Mouse (Mus musculus) forebrain, postnatal 0 days (tissue): ENCODE measurements around the gene Ubqln3. TPM values are rescaled to one million over a fixed set of nuclear protein-coding genes. Genes with fewer than 3 reads are reported as not detected.

Source experiments
- ATAC-seq: fragments of 200-750 bp; cut with Nextera tagmentation; 2 replicates; pipeline ENCODE4 v1.8.0; 2017; ENCODE audit warnings: mild to moderate bottlenecking, moderate library complexity
- DNase-seq: peaks from one replicate; pipeline ENCODE4 v3.0.0-alpha.2; 2015
- H3K27ac ChIP-seq: fragments of 300-500 bp; sonication (generic); 2 replicates; pipeline ENCODE4 v1.5.1; 2014; ENCODE audit warnings: low read depth, mild to moderate bottlenecking, antibody characterized with exemption, low read length, moderate library complexity, mixed read lengths
- H3K27me3 ChIP-seq: fragments of 300-500 bp; sonication (generic); 2 replicates; pipeline ENCODE4 v1.6.1; 2014; ENCODE audit warnings: mild to moderate bottlenecking, low read length, mixed read lengths; ENCODE audit not compliant: insufficient read depth
- H3K36me3 ChIP-seq: fragments of 300-500 bp; sonication (generic); 2 replicates; pipeline ENCODE4 v1.6.1; 2014; ENCODE audit warnings: mild to moderate bottlenecking, moderate library complexity; ENCODE audit not compliant: insufficient read depth
- H3K4me1 ChIP-seq: fragments of 300-500 bp; sonication (generic); 2 replicates; pipeline ENCODE4 v1.6.1; 2014; ENCODE audit warnings: antibody characterized with exemption; ENCODE audit not compliant: insufficient read depth
- H3K4me2 ChIP-seq: fragments of 300-500 bp; sonication (generic); 2 replicates; pipeline ENCODE4 v1.6.1; 2014; ENCODE audit warnings: low read depth, mild to moderate bottlenecking, moderate library complexity
- H3K4me3 ChIP-seq: fragments of 300-500 bp; sonication (generic); 2 replicates; pipeline ENCODE4 v1.5.1; 2014; ENCODE audit warnings: low read depth, low read length, mixed read lengths
- H3K9ac ChIP-seq: fragments of 300-500 bp; sonication (generic); 2 replicates; pipeline ENCODE4 v1.6.1; 2014; ENCODE audit warnings: mild to moderate bottlenecking
- H3K9me3 ChIP-seq: fragments of 300-500 bp; sonication (generic); 2 replicates; pipeline ENCODE4 v1.6.1; 2016; ENCODE audit warnings: low read length
- CTCF ChIP-seq: sonication (generic); IDR thresholded peaks from 2 replicates; pipeline ENCODE4 v1.5.1; 2016; ENCODE audit warnings: antibody characterized with exemption, control low read depth, low read depth
- WGBS: fragments of 180-500 bp; shearing (Covaris S2); extraction: QIAGEN DNeasy Blood & Tissue Kit; methylation state at CpG from one replicate; pipeline ENCODE4 v1.1.7; 2014; 5-methylcytosine and 5-hydroxymethylcytosine counted together
- polyA plus RNA-seq: library from polyadenylated mRNA; unstranded; fragments of >200 nt; fragmentation: Nextera tagmentation; extraction: Ambion mirVana; gene quantifications from 2 replicates; pipeline ENCODE4 v1.2.1, GENCODE M21; 2015
- total RNA-seq: library from RNA; depleted of rRNA; stranded (reverse); fragments of >200 nt; gene quantifications from 2 replicates; pipeline ENCODE4 v1.2.3, GENCODE M21; 2014; rRNA removed

Ubqln3 gene
- total and polyA plus RNA-seq, 2 experiments from 2014 or later: not detected

DNA sequence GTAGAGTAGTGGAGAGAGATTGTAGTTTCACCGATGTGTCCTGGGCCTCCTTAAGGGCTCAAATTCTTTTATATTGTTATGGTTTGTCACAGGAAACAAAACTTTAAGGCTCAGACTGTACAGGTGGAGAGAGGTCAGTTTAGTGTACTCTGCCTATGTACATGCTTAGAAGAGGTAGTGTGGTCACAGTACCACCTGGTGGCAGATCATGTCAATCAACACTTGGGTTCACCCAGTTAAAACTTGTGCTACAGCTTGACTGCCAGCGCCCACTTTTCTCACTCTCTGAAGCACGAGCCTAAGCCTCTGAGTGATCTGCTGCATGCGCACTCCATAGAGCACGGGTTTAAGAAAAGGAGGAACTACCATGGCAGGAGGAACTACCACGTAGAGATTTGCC, 24.0 kb upstream of the Ubqln3 start:
- Histone ChIP-seq H3K4me3 (no peak overlapping the region), H3K9ac (no peak overlapping the region), H3K27ac (no peak overlapping the region), H3K36me3 (no peaks in the 10 kb centered on the region), H3K4me2 (no peak overlapping the region), H3K4me1 (no peaks in the 10 kb centered on the region), H3K27me3 (no peaks in the 10 kb centered on the region), H3K9me3 (no peaks in the 10 kb centered on the region)
- no peak for TF ChIP-seq CTCF
- DNase-seq: no peak
- no peak for ATAC-seq
- 91% methylated on average over 6 of the region's 6 CpGs for WGBS

DNA sequence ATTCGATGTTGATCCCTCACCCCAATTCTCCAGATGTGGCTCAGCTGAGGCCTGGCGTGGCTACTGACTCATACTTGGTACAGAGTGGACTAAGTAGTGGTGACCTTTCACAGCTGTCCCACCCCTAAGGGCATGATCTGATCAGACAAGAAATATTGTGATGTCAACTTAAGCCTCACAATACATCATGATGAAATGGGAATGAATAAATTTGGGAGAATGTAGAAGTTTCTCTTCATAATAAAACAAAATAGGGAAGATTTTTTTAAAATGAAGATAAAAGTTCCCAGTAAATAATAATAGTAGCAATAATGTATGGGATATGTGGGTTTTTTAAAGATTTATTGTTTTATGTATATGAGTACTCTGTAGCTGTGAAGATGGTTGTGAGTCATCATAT, 7.4 kb upstream of the Ubqln3 start, which contains the start of gene Ubqlnl:
Ubqlnl (minus strand) TSS at position 101 of the 400 bp plus-strand sequence.
- H3K9ac ChIP-seq: no peak within 1 kb of the TSS
- ATAC-seq (no peak), DNase-seq (no peak)
- H3K4me2 ChIP-seq: no peak within 1 kb of the TSS
- WGBS: 94% methylated on average over 2 of the region's 2 CpGs
- H3K36me3 ChIP-seq: no peaks in the 10 kb centered on the region
- no peaks in the 10 kb centered on the region for H3K4me1 ChIP-seq
- H3K4me3 ChIP-seq: no peak within 1 kb of the TSS
- H3K27ac ChIP-seq: no peak within 1 kb of the TSS
- H3K27me3 ChIP-seq: no peaks in the 10 kb centered on the region
- no peak for TF ChIP-seq CTCF
- H3K9me3 ChIP-seq: no peaks in the 10 kb centered on the region

DNA sequence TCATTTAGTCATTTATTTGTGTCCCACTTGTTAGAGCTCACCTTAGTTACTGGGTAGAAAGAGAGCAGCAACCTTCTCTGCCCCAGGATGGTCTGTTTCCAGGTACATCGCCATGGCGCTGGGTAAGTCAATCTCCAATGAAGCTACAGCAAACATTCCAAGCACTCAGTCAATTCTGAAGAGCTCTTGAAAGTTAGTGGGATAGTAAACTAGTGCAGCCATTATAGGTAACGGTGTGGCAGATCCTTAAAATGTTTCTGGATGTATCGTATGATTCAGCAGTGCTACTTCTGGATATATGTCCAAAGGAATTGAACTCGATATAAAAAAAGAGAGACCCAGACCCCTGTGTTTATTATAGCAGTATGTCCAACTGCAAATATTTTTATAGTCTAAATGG, 5.8 kb downstream of the Ubqln3 start, which contains the start of gene Olfr643:
Olfr643 (minus strand) TSS at position 101 of the 400 bp plus-strand sequence.
- no peak within 1 kb of the TSS for H3K27ac ChIP-seq
- no peaks in the 10 kb centered on the region for H3K9me3 ChIP-seq
- no peak within 1 kb of the TSS for H3K9ac ChIP-seq
- no peak within 1 kb of the TSS for H3K4me3 ChIP-seq
- WGBS: 90% methylated on average over 5 of the region's 5 CpGs
- H3K27me3 ChIP-seq: no peaks in the 10 kb centered on the region
- no peaks in the 10 kb centered on the region for H3K36me3 ChIP-seq
- no peak within 1 kb of the TSS for H3K4me2 ChIP-seq
- DNase-seq (no peak), ATAC-seq (no peak)
- TF ChIP-seq CTCF: no peak
- H3K4me1 ChIP-seq: no peaks in the 10 kb centered on the region

GRCm38 (mm10) chr7:104129726-104130125, 13.4 kb downstream of the Ubqln3 start, which contains the start of gene Ubqln5:
TSS of gene Ubqln5 (minus strand) at chr7:104129826.
- no peak for DNase-seq
- Histone ChIP-seq H3K36me3 (no peaks in the 10 kb centered on the region), H3K4me3 (no peak within 1 kb of the TSS)

DNA sequence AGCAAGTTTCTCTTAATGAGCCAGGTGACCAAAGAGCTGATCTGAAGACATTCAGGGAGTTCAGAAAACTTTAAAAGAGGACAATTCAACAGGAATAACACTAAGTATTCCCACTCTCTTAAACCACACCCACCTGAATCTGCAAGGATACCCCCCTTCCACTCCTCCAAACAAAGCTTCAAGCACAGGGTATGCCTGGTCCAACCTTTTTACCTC, 38.4 kb downstream of the Ubqln3 start, which contains the start of gene Olfr646:
Olfr646 (plus strand) TSS at position 117 of the 216 bp plus-strand sequence.
- no peak for TF ChIP-seq CTCF
- Histone ChIP-seq H3K4me1 (no peaks in the 10 kb centered on the region), H3K36me3 (no peaks in the 10 kb centered on the region), H3K27ac (no peak within 1 kb of the TSS), H3K9ac (no peak within 1 kb of the TSS), H3K27me3 (no peaks in the 10 kb centered on the region), H3K4me2 (no peak within 1 kb of the TSS), H3K4me3 (no peak within 1 kb of the TSS), H3K9me3 (no peaks in the 10 kb centered on the region)
- no peak for DNase-seq
- ATAC-seq: no peak

More at GRCm38 (mm10) chr7:104129726-104130125, 13.4 kb downstream of the Ubqln3 start, which contains the start of gene Ubqln5:
- no peaks in the 10 kb centered on the region for H3K4me1 ChIP-seq
- H3K9me3 ChIP-seq: no peaks in the 10 kb centered on the region
- WGBS: 96% methylated on average over 5 of the region's 5 CpGs
- no peak for TF ChIP-seq CTCF
- no peak for ATAC-seq
- H3K9ac ChIP-seq: no peak within 1 kb of the TSS
- no peak within 1 kb of the TSS for H3K4me2 ChIP-seq
- no peaks in the 10 kb centered on the region for H3K27me3 ChIP-seq
- H3K27ac ChIP-seq: no peak within 1 kb of the TSS

DNA sequence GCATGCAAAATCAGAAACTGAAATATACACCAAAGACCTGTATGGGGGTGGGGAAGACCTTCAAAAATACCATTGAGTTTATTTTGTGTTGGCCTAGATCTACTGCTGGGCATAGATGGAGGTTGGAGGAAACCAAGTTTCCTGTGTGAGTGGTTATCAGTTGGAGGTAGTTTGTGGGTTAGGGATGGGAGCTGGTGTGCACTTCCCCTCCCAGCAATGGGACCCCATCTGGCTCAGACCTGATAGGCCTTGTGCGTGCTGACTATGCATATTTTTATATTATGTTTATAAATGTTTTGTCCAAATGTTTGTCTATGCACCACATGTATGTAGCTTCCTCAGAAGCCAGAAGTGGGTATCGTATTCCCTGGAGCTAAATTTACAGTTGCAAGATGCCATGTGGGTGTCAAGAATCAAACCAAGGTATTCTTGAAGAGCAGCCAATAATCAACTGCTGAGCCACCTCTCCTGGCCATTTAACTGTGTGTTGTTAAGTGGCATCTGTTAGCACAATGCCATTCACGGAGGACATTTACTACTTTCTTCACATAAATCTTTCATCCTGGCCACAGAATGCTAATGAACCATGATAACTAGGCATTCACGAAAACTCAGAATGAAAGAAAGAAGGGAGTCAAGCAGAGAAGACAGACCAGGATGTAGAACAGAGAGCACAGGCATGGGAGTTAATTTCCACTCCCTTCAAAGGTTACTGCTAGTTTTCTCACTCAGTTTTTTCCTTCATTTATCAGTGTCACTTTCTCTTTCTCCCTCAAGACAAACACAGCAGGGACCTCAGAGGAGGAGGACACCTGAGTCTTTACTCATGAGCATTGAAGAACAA, 38.9 kb downstream of the Ubqln3 start:
- Histone ChIP-seq H3K36me3 (no peaks in the 10 kb centered on the region), H3K27ac (no peak overlapping the region), H3K9me3 (no peaks in the 10 kb centered on the region), H3K27me3 (no peaks in the 10 kb centered on the region), H3K4me2 (no peak overlapping the region), H3K4me3 (no peak overlapping the region), H3K9ac (no peak overlapping the region), H3K4me1 (no peaks in the 10 kb centered on the region)
- WGBS: 53% methylated on average over 4 of the region's 4 CpGs
- TF ChIP-seq CTCF: no peak
- DNase-seq (no peak), ATAC-seq (no peak)

Other genes with a start within 250 kb of the Ubqln3 start
- not detected in 2 replicates for gene Olfr64, start 248.8 kb downstream of the Ubqln3 start, total RNA-seq
- gene Olfr64, start 248.8 kb downstream of the Ubqln3 start, polyA plus RNA-seq: not detected in 2 replicates
- gene Olfr65, start 239.8 kb downstream of the Ubqln3 start, total RNA-seq: not detected in 2 replicates
- not detected in 2 replicates for gene Olfr65, start 239.8 kb downstream of the Ubqln3 start, polyA plus RNA-seq
- not detected in 2 replicates for gene Olfr631, start 214.5 kb downstream of the Ubqln3 start, total RNA-seq
- gene Olfr631, start 214.5 kb downstream of the Ubqln3 start, polyA plus RNA-seq: not detected in 2 replicates
- gene Olfr632, start 208.9 kb downstream of the Ubqln3 start, total RNA-seq: not detected in 2 replicates
- gene Olfr632, start 208.9 kb downstream of the Ubqln3 start, polyA plus RNA-seq: not detected in 2 replicates
- not detected in 2 replicates for gene Olfr633, start 198.8 kb downstream of the Ubqln3 start, total RNA-seq
- not detected in 2 replicates for gene Olfr633, start 198.8 kb downstream of the Ubqln3 start, polyA plus RNA-seq
- gene Olfr635, start 172.1 kb downstream of the Ubqln3 start, total RNA-seq: not detected in 2 replicates
- gene Olfr635, start 172.1 kb downstream of the Ubqln3 start, polyA plus RNA-seq: not detected in 2 replicates
- not detected in 2 replicates for gene Olfr638, start 144.5 kb downstream of the Ubqln3 start, total RNA-seq
- gene Olfr638, start 144.5 kb downstream of the Ubqln3 start, polyA plus RNA-seq: not detected in 2 replicates
- not detected in 2 replicates for gene Olfr639, start 126.0 kb downstream of the Ubqln3 start, total RNA-seq
- not detected in 2 replicates for gene Olfr639, start 126.0 kb downstream of the Ubqln3 start, polyA plus RNA-seq
- gene Olfr640, start 117.7 kb downstream of the Ubqln3 start, total RNA-seq: 0.57 TPM in 1 of 2 replicates, not detected in the other
- not detected in 2 replicates for gene Olfr640, start 117.7 kb downstream of the Ubqln3 start, polyA plus RNA-seq
- gene Olfr641, start 107.8 kb downstream of the Ubqln3 start, total RNA-seq: not detected in 2 replicates
- gene Olfr641, start 107.8 kb downstream of the Ubqln3 start, polyA plus RNA-seq: not detected in 2 replicates
- gene Olfr642, start 90.6 kb downstream of the Ubqln3 start, total RNA-seq: not detected in 2 replicates
- not detected in 2 replicates for gene Olfr642, start 90.6 kb downstream of the Ubqln3 start, polyA plus RNA-seq
- gene 4930516K23Rik, start 81.8 kb downstream of the Ubqln3 start, total RNA-seq: not detected in 2 replicates
- not detected in 2 replicates for gene 4930516K23Rik, start 81.8 kb downstream of the Ubqln3 start, polyA plus RNA-seq
- not detected in 2 replicates for gene Olfr644, start 71.4 kb downstream of the Ubqln3 start, total RNA-seq
- gene Olfr644, start 71.4 kb downstream of the Ubqln3 start, polyA plus RNA-seq: not detected in 2 replicates
- gene Olfr645, start 57.8 kb downstream of the Ubqln3 start, total RNA-seq: not detected in 2 replicates
- not detected in 2 replicates for gene Olfr645, start 57.8 kb downstream of the Ubqln3 start, polyA plus RNA-seq
- not detected in 2 replicates for gene Olfr646, start 38.4 kb downstream of the Ubqln3 start, total RNA-seq
- gene Olfr646, start 38.4 kb downstream of the Ubqln3 start, polyA plus RNA-seq: not detected in 2 replicates
- not detected in 2 replicates for gene Ubqln5, start 13.5 kb downstream of the Ubqln3 start, total RNA-seq
- not detected in 2 replicates for gene Ubqln5, start 13.5 kb downstream of the Ubqln3 start, polyA plus RNA-seq
- not detected in 2 replicates for gene Olfr643, start 5.9 kb downstream of the Ubqln3 start, total RNA-seq
- gene Olfr643, start 5.9 kb downstream of the Ubqln3 start, polyA plus RNA-seq: not detected in 2 replicates
- not detected in 2 replicates for gene Ubqlnl, start 7.3 kb upstream of the Ubqln3 start, total RNA-seq
- not detected in 2 replicates for gene Ubqlnl, start 7.3 kb upstream of the Ubqln3 start, polyA plus RNA-seq
- not detected in 2 replicates for gene Olfm5, start 21.6 kb upstream of the Ubqln3 start, total RNA-seq
- gene Olfm5, start 21.6 kb upstream of the Ubqln3 start, polyA plus RNA-seq: 0.10 TPM in 1 of 2 replicates, not detected in the other
- not detected in 2 replicates for gene Olfr648, start 40.1 kb upstream of the Ubqln3 start, total RNA-seq
- 0.24 and 0.28 TPM in 2 replicates for gene Olfr648, start 40.1 kb upstream of the Ubqln3 start, polyA plus RNA-seq
- not detected in 2 replicates for gene Olfr649, start 52.7 kb upstream of the Ubqln3 start, total RNA-seq
- not detected in 2 replicates for gene Olfr649, start 52.7 kb upstream of the Ubqln3 start, polyA plus RNA-seq
- gene Trim6, start 75.5 kb upstream of the Ubqln3 start, total RNA-seq: 0.23 and 0.38 TPM in 2 replicates
- gene Trim6, start 75.5 kb upstream of the Ubqln3 start, polyA plus RNA-seq: 0.21 and 0.34 TPM in 2 replicates
- 1.8 and 1.9 TPM in 2 replicates for gene Trim34a, start 101.2 kb upstream of the Ubqln3 start, total RNA-seq
- 0.77 and 1.1 TPM in 2 replicates for gene Trim34a, start 101.2 kb upstream of the Ubqln3 start, polyA plus RNA-seq
- 0.10 and 0.46 TPM in 2 replicates for gene Trim5, start 144.8 kb upstream of the Ubqln3 start, total RNA-seq
- 0.06 and 0.16 TPM in 2 replicates for gene Trim5, start 144.8 kb upstream of the Ubqln3 start, polyA plus RNA-seq
- gene Trim12a, start 172.2 kb upstream of the Ubqln3 start, total RNA-seq: 0.69 and 4.1 TPM in 2 replicates
- gene Trim12a, start 172.2 kb upstream of the Ubqln3 start, polyA plus RNA-seq: 1.4 and 1.7 TPM in 2 replicates
- gene Trim34b, start 186.2 kb upstream of the Ubqln3 start, total RNA-seq: not detected in 2 replicates
- gene Trim34b, start 186.2 kb upstream of the Ubqln3 start, polyA plus RNA-seq: not detected in 2 replicates
- gene Trim12c, start 210.1 kb upstream of the Ubqln3 start, total RNA-seq: 2.1 and 3.0 TPM in 2 replicates
- 0.39 and 0.68 TPM in 2 replicates for gene Trim12c, start 210.1 kb upstream of the Ubqln3 start, polyA plus RNA-seq
- 0.10 TPM in 1 of 2 replicates, not detected in the other for gene Trim30b, start 226.6 kb upstream of the Ubqln3 start, total RNA-seq
- 0.04 and 0.13 TPM in 2 replicates for gene Trim30b, start 226.6 kb upstream of the Ubqln3 start, polyA plus RNA-seq